Mouse (Mus musculus): ENCODE data around the gene Hist2h2aa2.
"Not testable (repeated sequence)": the region's sequence is repeated elsewhere in the genome, so short reads cannot be mapped to it uniquely, and the experiment has no call there.

Hist2h2aa2 gene

GRCm38 (mm10) chr3:96261623-96262022 is 21.5 kb upstream of the Hist2h2aa2 start:
- no peak for DNase-seq (ENCODE audit: low spot score in 2 of 2)

- no peak for DNase-seq (ENCODE audit: low spot score in 2 of 2)
Observed at GRCm38 (mm10) chr3:96260220-96260619, 20.1 kb upstream of the Hist2h2aa2 start.

- no peak for DNase-seq (ENCODE audit: low spot score in 2 of 2)
Observed at GRCm38 (mm10) chr3:96257190-96257589, 17.1 kb upstream of the Hist2h2aa2 start.

- DNase-seq (ENCODE audit: low spot score in 2 of 2) = no peak
Observed at GRCm38 (mm10) chr3:96255926-96256593, 16.0 kb upstream of the Hist2h2aa2 start.

GRCm38 (mm10) chr3:96254683-96255355 is 14.7 kb upstream of the Hist2h2aa2 start:
- no peak for DNase-seq (ENCODE audit: low spot score in 2 of 2)

- no peak for DNase-seq (ENCODE audit: low spot score in 2 of 2)
Observed at GRCm38 (mm10) chr3:96251787-96252186, 11.7 kb upstream of the Hist2h2aa2 start.

- no peak for DNase-seq (ENCODE audit: low spot score in 2 of 2)
Observed at GRCm38 (mm10) chr3:96250890-96251289, 10.8 kb upstream of the Hist2h2aa2 start.

- DNase-seq (ENCODE audit: low spot score in 2 of 2) = no peak
Observed at GRCm38 (mm10) chr3:96249034-96249345, 8.9 kb upstream of the Hist2h2aa2 start.

GRCm38 (mm10) chr3:96248141-96249033 is 8.3 kb upstream of the Hist2h2aa2 start:
- no peak for DNase-seq (ENCODE audit: low spot score in 2 of 2)

GRCm38 (mm10) chr3:96247356-96248140 is 7.5 kb upstream of the Hist2h2aa2 start:
- no peak for DNase-seq (ENCODE audit: low spot score in 2 of 2)

GRCm38 (mm10) chr3:96246427-96246856 is 6.4 kb upstream of the Hist2h2aa2 start, which contains the start of gene Hist2h3c1:
TSS of gene Hist2h3c1 (plus strand) at chr3:96246685.
- DNase-seq (ENCODE audit: low spot score in 2 of 2) = not testable (repeated sequence)

- not testable (repeated sequence) for DNase-seq (ENCODE audit: low spot score in 2 of 2)
Observed at GRCm38 (mm10) chr3:96246018-96246417, 5.9 kb upstream of the Hist2h2aa2 start.

GRCm38 (mm10) chr3:96245003-96245886 is 5.2 kb upstream of the Hist2h2aa2 start, which contains the start of gene Hist2h2aa1:
TSS of gene Hist2h2aa1 (plus strand) at chr3:96245497.
- DNase-seq (ENCODE audit: low spot score in 2 of 2) = peak; percentile 91 to 93

- peak; percentile 28 to 53 for DNase-seq (ENCODE audit: low spot score in 2 of 2)
Observed at GRCm38 (mm10) chr3:96243921-96244572, 4.0 kb upstream of the Hist2h2aa2 start.

- no peak for DNase-seq (ENCODE audit: low spot score in 2 of 2)
Observed at GRCm38 (mm10) chr3:96240799-96241197, 722 bp upstream of the Hist2h2aa2 start.

- DNase-seq (ENCODE audit: low spot score in 2 of 2) = peak; percentile 46 to 61
Observed at GRCm38 (mm10) chr3:96238954-96239793, 902 bp downstream of the Hist2h2aa2 start, which contains the start of gene Hist2h3c2. TSS of gene Hist2h3c2 (minus strand) at chr3:96239127.

- DNase-seq (ENCODE audit: low spot score in 2 of 2) = no peak
Observed at GRCm38 (mm10) chr3:96237904-96238511, 2.1 kb downstream of the Hist2h2aa2 start.

GRCm38 (mm10) chr3:96237335-96237903 is 2.7 kb downstream of the Hist2h2aa2 start:
- no peak for DNase-seq (ENCODE audit: low spot score in 2 of 2)

Measured in heart, adult 9 months (tissue).